Mouse (Mus musculus) gastrocnemius, postnatal 4 days (tissue): Measurements from ENCODE around the gene Bcl3. TPM values are rescaled to one million over a fixed set of nuclear protein-coding genes. Genes with fewer than 3 reads are reported as not detected.

Experiments
- DNase-seq, 2 experiments: peaks; one replicate each; pipeline ENCODE4 v3.0.0; 2021 to 2022; ENCODE audit warnings: low spot score in 2 of 2, mixed read lengths in 2 of 2
- total RNA-seq, 2 experiments: library from RNA; stranded (reverse); gene quantifications; 2 replicates each; pipeline ENCODE4 v1.2.3; 2021

Gene Bcl3
- total RNA-seq, 2 experiments from 2014 or later: 5.1 to 5.7 TPM

- DNase-seq: no peak
Measured at GRCm38 (mm10) chr7:19836843-19837242, 14.3 kb upstream of the Bcl3 start.

GRCm38 (mm10) chr7:19834055-19834454, 11.5 kb upstream of the Bcl3 start:
- no peak for DNase-seq

DNA sequence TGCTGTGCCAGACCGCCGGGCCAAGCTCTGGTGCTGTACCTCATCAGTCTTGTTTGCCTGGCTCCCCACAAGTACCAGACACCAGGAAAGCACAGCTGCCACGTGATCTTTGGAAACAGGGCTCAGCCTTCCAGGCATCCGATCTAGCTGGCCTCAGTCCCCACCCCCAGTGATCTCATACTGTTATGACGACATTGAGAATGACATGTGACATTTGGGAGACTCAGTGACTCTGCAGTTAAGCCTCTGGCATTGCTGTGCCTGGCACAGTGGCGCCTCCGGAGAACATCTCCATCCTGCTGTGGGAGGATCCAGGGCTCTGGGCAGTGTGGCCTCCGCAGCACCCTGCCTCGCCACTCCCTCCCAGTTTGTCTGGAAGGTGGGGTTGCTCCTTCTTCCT, 9.3 kb upstream of the Bcl3 start:
- no peak for DNase-seq

- peak; percentile 75 to 84 for DNase-seq
Measured at GRCm38 (mm10) chr7:19830682-19831156, 8.1 kb upstream of the Bcl3 start.

DNA sequence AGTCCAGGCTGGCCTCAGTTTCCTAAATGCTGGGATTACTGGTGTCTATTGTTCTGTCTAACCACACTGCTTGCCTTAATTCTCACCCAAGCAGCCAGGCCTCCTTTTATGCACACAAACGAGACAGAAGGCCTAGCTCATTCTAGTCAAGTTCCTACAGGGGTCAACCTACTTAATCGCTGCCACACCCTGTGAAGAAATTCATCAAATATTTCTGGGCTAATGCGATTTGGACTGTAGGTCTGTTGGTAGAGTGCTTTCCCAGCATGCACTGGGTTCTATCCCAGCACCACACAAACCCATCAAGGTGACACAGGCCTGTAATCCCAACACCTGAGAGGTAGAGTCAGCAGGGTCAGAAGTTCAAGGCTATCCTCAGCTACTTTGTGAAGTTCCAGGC, 7.1 kb upstream of the Bcl3 start:
- no peak for DNase-seq

DNA sequence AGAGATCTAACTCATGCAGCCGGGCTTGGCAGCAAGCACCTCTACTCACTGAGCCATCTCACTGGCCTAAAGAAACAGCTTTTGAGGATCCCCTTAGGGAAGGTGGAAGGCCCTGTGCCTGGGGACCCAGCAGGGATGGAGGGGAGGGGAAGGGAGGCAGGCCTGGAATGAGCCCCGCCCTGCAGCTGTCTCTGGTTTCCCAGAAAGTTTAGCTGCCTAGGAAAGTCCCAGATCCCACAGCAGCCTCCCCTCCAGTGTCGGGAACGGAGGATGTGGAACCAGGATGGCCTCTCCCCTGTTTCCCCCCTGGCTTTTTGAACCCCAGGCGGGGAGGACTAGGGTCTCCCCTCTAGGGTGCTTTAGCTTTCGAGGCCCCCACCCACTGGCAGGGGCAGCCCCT, 4.2 kb upstream of the Bcl3 start:
- peak in 1 of 2 experiments; percentile 45 for DNase-seq

DNA sequence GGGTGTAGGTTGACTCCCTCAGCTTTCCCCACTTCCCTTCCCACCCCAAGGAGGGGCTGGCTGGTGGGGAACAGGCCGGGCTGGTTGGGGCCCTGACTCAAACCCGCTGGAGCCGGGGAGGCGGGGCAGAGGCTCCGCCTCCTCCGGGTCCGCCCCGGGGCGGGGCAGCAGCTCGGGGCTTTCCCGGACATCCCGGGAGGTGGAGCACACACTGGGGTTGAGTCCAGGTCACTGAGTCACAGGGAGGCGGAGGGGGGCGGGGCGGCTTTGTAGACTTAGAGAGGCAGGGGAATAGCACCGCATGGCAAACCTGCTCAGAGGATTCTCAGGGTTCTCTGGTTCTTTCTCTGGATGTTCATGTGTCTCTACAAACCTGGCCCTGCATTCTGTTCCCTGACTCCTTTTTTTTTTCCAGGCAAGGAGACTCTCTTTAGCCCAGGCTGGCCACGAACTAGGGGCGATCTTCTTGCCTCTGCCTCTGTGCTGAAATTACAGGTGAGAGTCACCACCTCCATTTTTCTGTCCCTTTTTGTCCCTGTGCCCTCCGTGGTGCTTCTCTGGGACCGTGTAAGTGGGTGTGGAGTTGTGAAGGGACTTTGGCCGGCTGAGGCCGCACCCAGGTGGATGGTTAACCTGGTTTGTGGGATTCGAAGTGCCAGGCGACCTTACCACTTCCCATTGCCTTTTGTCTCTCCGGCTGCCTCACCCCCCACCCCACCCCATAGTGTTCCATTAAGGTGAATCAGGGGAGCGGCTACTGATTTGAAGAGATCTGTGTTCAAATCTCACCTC, 1.8 kb upstream of the Bcl3 start:
- DNase-seq: peak; percentile 85 to 90

GRCm38 (mm10) chr7:19823256-19824181, 949 bp upstream of the Bcl3 start:
- no peak for DNase-seq

DNA sequence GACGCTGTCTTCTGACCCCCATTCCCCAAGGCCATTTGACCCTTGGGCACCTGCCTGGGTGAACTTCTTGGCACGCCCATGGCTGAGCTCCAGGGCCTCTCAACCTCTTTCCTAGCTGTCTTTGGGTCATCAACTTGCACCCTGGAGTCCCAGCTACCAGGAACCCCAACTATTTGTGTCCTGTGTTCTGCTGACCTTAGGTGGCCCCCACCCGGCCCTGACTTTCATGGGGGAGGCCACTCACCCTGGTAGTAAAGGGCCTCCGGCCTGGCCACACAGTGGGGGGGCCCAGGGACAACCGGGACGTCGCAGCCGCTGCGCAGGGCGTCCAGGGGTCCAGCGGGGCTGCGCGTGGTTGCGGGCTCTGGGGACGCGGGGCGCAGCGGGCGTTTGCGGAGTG, 377 bp downstream of the Bcl3 start:
- peak in 1 of 2 experiments; percentile 29 for DNase-seq

GRCm38 (mm10) chr7:19821633-19822032, 937 bp downstream of the Bcl3 start:
- no peak for DNase-seq

DNA sequence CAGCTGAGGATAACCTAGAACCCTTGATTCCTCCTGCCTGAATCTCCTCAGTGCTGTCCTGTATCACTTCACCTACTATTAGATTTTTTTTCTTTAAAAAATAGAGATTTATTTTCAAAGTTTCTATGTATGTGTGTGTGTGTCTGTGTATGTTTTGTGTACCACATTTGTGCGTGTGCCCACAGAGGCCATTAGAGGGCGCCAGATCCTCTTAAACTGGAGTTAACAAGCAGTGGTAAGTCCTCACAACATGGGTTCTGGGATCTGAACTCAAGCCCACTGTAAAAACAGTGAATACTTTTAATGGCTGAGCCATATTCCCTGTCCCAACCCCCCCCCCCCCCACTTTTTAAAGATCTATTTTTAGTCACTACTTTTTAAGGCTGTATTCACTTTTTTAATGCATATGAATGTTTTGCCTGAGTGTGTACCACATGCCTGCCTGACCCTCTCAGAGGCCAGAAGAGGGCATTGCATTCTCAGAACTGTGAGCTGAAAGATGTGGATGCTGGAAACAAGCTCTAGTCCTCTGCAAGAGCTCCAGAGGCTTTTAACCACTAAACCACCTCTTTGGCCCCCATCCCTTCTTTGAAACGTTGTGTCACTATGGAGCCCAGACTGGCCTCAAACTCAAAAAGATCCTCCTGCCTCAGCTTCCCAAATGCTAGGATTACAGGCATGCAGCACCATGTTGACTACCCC, 2.1 kb downstream of the Bcl3 start:
- DNase-seq: no peak

GRCm38 (mm10) chr7:19818875-19819274, 3.7 kb downstream of the Bcl3 start:
- DNase-seq: no peak

- DNase-seq: no peak
Measured at GRCm38 (mm10) chr7:19818440-19818839, 4.1 kb downstream of the Bcl3 start.

DNA sequence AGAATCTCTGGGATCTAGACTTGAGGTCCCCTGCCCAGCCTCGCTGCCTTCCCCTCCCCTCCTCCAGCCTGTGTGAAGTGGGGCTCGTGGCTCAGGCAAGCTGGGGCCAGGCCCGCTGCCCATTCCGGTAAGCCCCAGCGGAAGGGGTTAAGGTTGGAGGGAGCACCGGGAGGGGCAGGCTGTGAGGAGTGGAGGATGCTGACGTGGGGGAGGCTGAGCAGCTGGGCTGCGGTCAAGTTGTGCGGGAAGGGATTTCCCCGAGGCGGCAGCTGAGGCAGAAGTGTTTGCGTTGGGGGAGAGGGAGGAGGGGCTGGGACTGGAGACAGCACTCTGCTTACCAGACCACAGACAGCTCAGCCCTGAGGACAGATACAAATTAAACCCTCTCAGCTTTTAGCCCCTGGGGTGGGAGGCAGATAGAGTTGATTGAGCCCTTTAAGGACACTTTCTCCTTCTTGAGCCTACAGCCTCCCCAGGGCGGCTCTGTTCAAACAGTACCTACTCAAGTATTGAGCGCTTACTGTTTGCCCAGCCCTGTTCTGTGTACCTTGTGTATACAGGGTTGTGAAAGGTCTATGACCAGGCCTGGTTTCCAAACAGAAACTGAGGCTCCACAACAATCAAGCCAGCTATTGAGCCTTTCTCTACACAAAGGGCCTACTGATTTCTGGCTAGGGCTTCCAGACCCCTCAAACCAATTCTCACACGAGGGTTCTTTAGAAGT, 5.0 kb downstream of the Bcl3 start:
- DNase-seq: peak in 1 of 2 experiments; percentile 70

- DNase-seq: peak; percentile 80 to 90
Measured at GRCm38 (mm10) chr7:19816224-19816771, 6.3 kb downstream of the Bcl3 start.

DNA sequence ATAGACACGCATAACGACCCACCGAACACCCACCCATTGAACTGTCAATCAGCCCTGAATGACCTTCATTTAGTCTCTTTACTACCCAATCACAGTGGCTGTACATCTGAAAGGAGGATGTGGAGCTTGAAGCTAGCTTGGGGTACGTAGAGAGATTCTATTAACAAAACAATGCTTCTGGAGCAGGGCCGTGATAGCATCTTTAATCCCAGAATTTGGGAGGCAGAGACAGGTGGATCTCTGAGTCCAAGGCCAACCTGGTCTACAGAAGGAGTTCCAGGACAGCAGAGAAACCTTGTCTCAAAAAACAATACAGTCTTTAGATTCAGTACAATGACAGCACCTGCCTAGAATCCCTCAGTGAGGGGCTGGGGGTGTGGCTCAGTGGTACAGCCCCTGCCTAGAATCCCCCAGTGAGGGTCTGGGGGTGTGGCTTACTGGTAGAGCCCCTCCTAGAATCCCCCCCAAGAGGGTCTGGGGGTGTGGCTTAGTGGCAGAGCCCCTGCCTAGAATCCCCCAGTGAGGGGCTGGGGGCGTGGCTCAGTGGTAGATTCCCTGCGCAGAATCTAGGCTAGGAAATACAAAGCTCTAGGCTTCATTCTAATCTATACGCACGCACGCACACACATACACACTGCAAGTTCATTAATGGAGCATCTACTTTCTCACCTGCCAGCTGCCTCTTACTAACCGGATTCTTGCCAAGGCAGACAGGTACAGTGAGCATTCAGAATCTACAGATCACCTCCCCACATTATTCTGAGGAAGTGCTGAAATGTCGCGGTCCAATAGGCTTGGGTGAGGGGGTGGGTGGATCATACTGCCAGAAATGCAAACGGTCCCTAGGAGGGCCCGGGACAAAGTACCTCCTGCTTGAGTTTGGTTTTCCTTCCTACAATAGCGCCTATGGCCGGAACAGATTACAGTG, 7.0 kb downstream of the Bcl3 start:
- no peak for DNase-seq

GRCm38 (mm10) chr7:19813579-19814122, 8.9 kb downstream of the Bcl3 start:
- DNase-seq: no peak

DNA sequence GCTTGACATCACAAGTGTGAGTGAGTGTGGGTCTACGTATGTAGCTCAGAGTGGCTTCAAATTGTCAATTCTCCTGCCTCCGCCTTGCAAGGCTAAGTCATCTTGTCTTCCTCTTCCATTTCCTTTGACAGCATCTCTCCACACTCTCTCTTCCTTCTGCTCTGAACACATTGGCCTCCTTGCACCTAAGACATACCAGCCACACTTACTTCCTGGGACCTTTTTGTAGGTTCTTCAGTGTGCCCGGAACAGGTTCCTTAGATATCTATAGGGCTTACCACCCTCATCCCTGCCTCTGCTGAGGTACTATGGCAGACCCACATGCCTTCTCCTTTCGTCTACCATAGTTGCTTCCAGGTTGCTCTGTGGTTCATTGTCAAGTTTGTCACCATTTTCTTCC, 9.4 kb downstream of the Bcl3 start:
- no peak for DNase-seq

GRCm38 (mm10) chr7:19811114-19811513, 11.5 kb downstream of the Bcl3 start:
- DNase-seq: peak in 1 of 2 experiments; percentile 44
